Mouse (Mus musculus) urinary bladder, adult 2 months (tissue): Measurements from ENCODE around the gene Atp6ap1. TPM values are rescaled to one million over a fixed set of nuclear protein-coding genes. Genes with fewer than 3 reads are reported as not detected.

Source experiments
- DNase-seq: peaks from one replicate; pipeline ENCODE4 v3.0.0; 2022; ENCODE audit warnings: low spot score
- polyA plus RNA-seq: library from polyadenylated mRNA; depleted of rRNA; stranded (reverse); fragments of >200 nt; gene quantifications from 2 replicates; pipeline ENCODE4 v1.2.3, GENCODE M21; 2012; rRNA removed

The Atp6ap1 gene
- 213 and 234 TPM in 2 replicates for polyA plus RNA-seq

GRCm38 (mm10) chrX:74296538-74297448, at the start of gene Atp6ap1:
Gene Atp6ap1, plus strand, starts transcription at chrX:74297097.
- peak; percentile 67 for DNase-seq

GRCm38 (mm10) chrX:74248651-74249050, 48.2 kb upstream of the Atp6ap1 start:
- DNase-seq = peak; percentile 36

- peak; percentile 60 for DNase-seq
Observed at GRCm38 (mm10) chrX:74249615-74250014, 47.3 kb upstream of the Atp6ap1 start, which contains the start of gene Flna. Gene Flna, minus strand, starts transcription at chrX:74249820.

GRCm38 (mm10) chrX:74254153-74254887, 42.6 kb upstream of the Atp6ap1 start, which contains the start of gene Emd:
Gene Emd, plus strand, starts transcription at chrX:74254687.
- peak; percentile 75 for DNase-seq

GRCm38 (mm10) chrX:74254888-74255565, 41.9 kb upstream of the Atp6ap1 start:
- DNase-seq = peak; percentile 44

- no peak for DNase-seq
Observed at GRCm38 (mm10) chrX:74257746-74258145, 39.2 kb upstream of the Atp6ap1 start.

GRCm38 (mm10) chrX:74269736-74270061, 27.2 kb upstream of the Atp6ap1 start:
- no peak for DNase-seq

GRCm38 (mm10) chrX:74270062-74270901, 26.6 kb upstream of the Atp6ap1 start, which contains the start of gene Rpl10:
Gene Rpl10, plus strand, starts transcription at chrX:74270812.
- peak; percentile 66 for DNase-seq

- DNase-seq = no peak
Observed at GRCm38 (mm10) chrX:74270902-74271551, 25.9 kb upstream of the Atp6ap1 start.

- DNase-seq = no peak
Observed at GRCm38 (mm10) chrX:74273422-74274322, 23.2 kb upstream of the Atp6ap1 start.

- DNase-seq = no peak
Observed at GRCm38 (mm10) chrX:74277916-74278315, 19.0 kb upstream of the Atp6ap1 start.

- no peak for DNase-seq
Observed at GRCm38 (mm10) chrX:74281041-74281731, 15.7 kb upstream of the Atp6ap1 start.

GRCm38 (mm10) chrX:74281732-74282394, 15.0 kb upstream of the Atp6ap1 start, which contains the start of the genes Taz and Dnase1l1:
Gene Taz, plus strand, starts transcription at chrX:74281912.
Gene Dnase1l1, minus strand, starts transcription at chrX:74282337.
- peak; percentile 49 for DNase-seq

GRCm38 (mm10) chrX:74282395-74283091, 14.4 kb upstream of the Atp6ap1 start:
- peak; percentile 62 for DNase-seq

GRCm38 (mm10) chrX:74283092-74283437, 13.8 kb upstream of the Atp6ap1 start:
- DNase-seq = no peak

- no peak for DNase-seq
Observed at GRCm38 (mm10) chrX:74293431-74293830, 3.5 kb upstream of the Atp6ap1 start.

GRCm38 (mm10) chrX:74298348-74298747, 1.5 kb downstream of the Atp6ap1 start:
- no peak for DNase-seq

- DNase-seq = no peak
Observed at GRCm38 (mm10) chrX:74299721-74300120, 2.8 kb downstream of the Atp6ap1 start.
